Mouse (Mus musculus) adipose tissue, adult 10 weeks (tissue): ENCODE results near the gene Pax7. TPM values are rescaled to one million over a fixed set of nuclear protein-coding genes. Genes with fewer than 3 reads are reported as not detected.

Source experiments
- polyA plus RNA-seq: library from polyadenylated mRNA; stranded (reverse); fragments of 350-450 nt; fragmentation: Illumina TruSeq; extraction: RNeasy Lipid Tissue Mini Kit (QIAGEN cat#74804); gene quantifications from one replicate; pipeline ENCODE4 v1.2.3, GENCODE M21; 2014; ENCODE audit warnings: low read depth, low replicate concordance

The Pax7 gene
- not detected for polyA plus RNA-seq

GRCm38 (mm10) chr4:139833036-139833634 is at the start of gene Pax7:
Gene Pax7 (minus strand): TSS chr4:139833528.

Other genes starting within 250 kb of the Pax7 start
- gene Gm21969, start 230.3 kb downstream of the Pax7 start, polyA plus RNA-seq = not detected
- gene Aldh4a1, start 210.7 kb downstream of the Pax7 start, polyA plus RNA-seq = 40.9 TPM
- gene Tas1r2, start 180.0 kb downstream of the Pax7 start, polyA plus RNA-seq = not detected
- 43.5 TPM for gene Klhdc7a, start 134.5 kb upstream of the Pax7 start, polyA plus RNA-seq